Mouse (Mus musculus): ENCODE measurements at regions not wholly inside any gene's neighbourhood (a gene's known extent, or its start where the extent isn't known, plus 50 kb on each side); places are given as distances from the start of the nearest gene placed in this dataset.

DNA sequence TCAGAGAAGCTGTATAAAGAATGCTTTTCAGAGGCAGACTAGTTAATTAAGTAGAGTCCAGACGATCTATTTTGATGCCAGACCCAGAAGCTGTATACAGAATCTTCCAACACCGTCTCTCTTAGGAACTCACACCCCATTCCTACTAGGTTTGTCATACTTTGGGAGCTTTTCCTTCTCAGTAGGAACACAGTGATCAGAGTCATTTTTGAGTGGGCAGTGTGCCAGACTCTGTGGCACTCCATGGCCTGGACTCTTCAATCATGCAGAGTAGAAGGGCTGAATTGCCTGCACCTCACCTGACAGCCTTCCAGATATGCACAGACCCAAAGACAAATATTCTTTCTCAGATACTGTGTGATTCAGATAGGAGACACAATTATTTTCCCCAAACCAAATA lies 101.2 kb downstream of the Uchl5 start:
- WGBS (ENCODE audit: insufficient replicate concordance): 47% methylated on average over 2 of the region's 2 CpGs
- no peaks in the 10 kb centered on the region for H3K27me3 ChIP-seq (ENCODE audit: control insufficient read depth, insufficient read depth, low read length)
- TF ChIP-seq EP300 (IDR thresholded peaks at IDR 0.05; ENCODE audit: low read depth) (no peak), CTCF (IDR thresholded peaks at IDR 0.05; ENCODE audit: low read depth) (no peak)
- no peak overlapping the region for H3K27ac ChIP-seq
- ATAC-seq (ENCODE audit: insufficient read depth) (no peak), DNase-seq (ENCODE audit: low read depth in 3 of 3, low spot score in 3 of 3) (no peak)
- no peak overlapping the region for H3K4me3 ChIP-seq (ENCODE audit: insufficient read depth in 1 of 2, low read depth in 2 of 2, low read length in 2 of 2)
- H3K4me2 ChIP-seq (ENCODE audit: low read depth): no peak overlapping the region
- no peak overlapping the region for H3K9ac ChIP-seq (replicated peaks)
- no peaks in the 10 kb centered on the region for H3K36me3 ChIP-seq (replicated peaks; ENCODE audit: control insufficient read depth, insufficient read depth, low read depth)
- H3K4me1 ChIP-seq (replicated peaks; ENCODE audit: control insufficient read depth in 2 of 2, insufficient read depth in 2 of 2, low read length in 1 of 2): peaks cover 3 to 5% of the 10 kb centered on the region in 2 experiments; a peak in 3 of 4 replicates
- no peaks in the 10 kb centered on the region for H3K9me3 ChIP-seq (ENCODE audit: control insufficient read depth, low read length)

DNA sequence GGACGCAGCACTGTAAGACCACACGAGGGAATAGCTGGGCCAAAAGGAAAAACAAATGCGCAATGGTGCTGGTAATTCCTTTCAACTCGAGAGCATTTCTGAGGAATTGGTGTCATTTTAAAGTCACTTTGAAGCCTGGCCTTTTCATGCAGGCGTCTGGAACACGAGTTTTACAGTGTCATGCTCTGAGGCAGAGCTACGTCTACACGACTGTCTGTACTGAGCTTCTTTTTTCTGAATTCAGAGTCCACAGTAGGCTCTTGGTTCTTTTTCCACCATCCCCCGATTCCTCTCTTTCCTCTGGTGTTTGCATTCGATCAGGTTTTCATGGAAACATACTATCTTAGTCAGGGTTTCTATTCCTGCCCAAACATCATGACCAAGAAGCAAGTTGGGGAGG lies 83.2 kb downstream of the Uchl5 start:
- WGBS (ENCODE audit: insufficient replicate concordance): 68% methylated on average over 10 of the region's 10 CpGs
- no peak for ATAC-seq (ENCODE audit: insufficient read depth)
- DNase-seq (ENCODE audit: low read depth in 3 of 3, low spot score in 3 of 3): no peak
- Histone ChIP-seq H3K27ac (no peak overlapping the region), H3K9me3 (ENCODE audit: control insufficient read depth, low read length) (no peaks in the 10 kb centered on the region), H3K36me3 (replicated peaks; ENCODE audit: control insufficient read depth, insufficient read depth, low read depth) (no peaks in the 10 kb centered on the region), H3K9ac (replicated peaks) (no peak overlapping the region), H3K4me3 (ENCODE audit: insufficient read depth in 1 of 2, low read depth in 2 of 2, low read length in 2 of 2) (no peak overlapping the region), H3K4me1 (replicated peaks; ENCODE audit: control insufficient read depth in 2 of 2, insufficient read depth in 2 of 2, low read length in 1 of 2) (no peaks in the 10 kb centered on the region), H3K4me2 (ENCODE audit: low read depth) (no peak overlapping the region), H3K27me3 (ENCODE audit: control insufficient read depth, insufficient read depth, low read length) (no peaks in the 10 kb centered on the region)
- no peak for TF ChIP-seq CTCF (IDR thresholded peaks at IDR 0.05; ENCODE audit: low read depth)
- TF ChIP-seq EP300 (IDR thresholded peaks at IDR 0.05; ENCODE audit: low read depth): no peak

DNA sequence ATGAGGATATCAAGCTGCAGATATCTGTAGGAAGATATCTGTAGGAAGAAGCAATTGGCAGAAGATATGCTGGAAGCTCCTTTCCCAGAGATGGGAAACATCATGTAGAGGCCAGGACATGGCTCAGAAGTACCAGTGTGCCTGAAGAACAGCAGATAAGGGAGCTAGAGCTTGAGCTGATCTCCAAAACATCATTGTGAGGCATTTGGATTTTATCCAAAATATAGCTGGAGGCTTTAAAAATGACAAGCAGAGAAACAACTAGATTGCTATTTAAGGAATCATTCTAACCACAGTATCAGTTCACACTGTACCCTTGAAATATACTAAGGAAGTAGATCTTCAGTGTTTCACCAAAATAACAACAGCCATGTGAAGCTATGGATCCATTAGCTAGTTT lies 81.5 kb downstream of the Uchl5 start:
- no peak overlapping the region for H3K4me2 ChIP-seq (ENCODE audit: low read depth)
- H3K9ac ChIP-seq (replicated peaks): no peak overlapping the region
- no peaks in the 10 kb centered on the region for H3K27me3 ChIP-seq (ENCODE audit: control insufficient read depth, insufficient read depth, low read length)
- DNase-seq (ENCODE audit: low read depth in 3 of 3, low spot score in 3 of 3): no peak
- H3K4me3 ChIP-seq (ENCODE audit: insufficient read depth in 1 of 2, low read depth in 2 of 2, low read length in 2 of 2): no peak overlapping the region
- no peak for ATAC-seq (ENCODE audit: insufficient read depth)
- no peak for TF ChIP-seq CTCF (IDR thresholded peaks at IDR 0.05; ENCODE audit: low read depth)
- no peak for TF ChIP-seq EP300 (IDR thresholded peaks at IDR 0.05; ENCODE audit: low read depth)
- no peaks in the 10 kb centered on the region for H3K4me1 ChIP-seq (replicated peaks; ENCODE audit: control insufficient read depth in 2 of 2, insufficient read depth in 2 of 2, low read length in 1 of 2)
- no peaks in the 10 kb centered on the region for H3K9me3 ChIP-seq (ENCODE audit: control insufficient read depth, low read length)
- no peaks in the 10 kb centered on the region for H3K36me3 ChIP-seq (replicated peaks; ENCODE audit: control insufficient read depth, insufficient read depth, low read depth)
- no peak overlapping the region for H3K27ac ChIP-seq

Measured in liver, embryonic 14.5 days (tissue).